Mouse (Mus musculus) G1E (cell line): ENCODE data around the gene AC134908.4.

Experiments used
- CTCF ChIP-seq: IDR thresholded peaks from 2 replicates; pipeline ENCODE4 v1.5.1; 2012; ENCODE audit warnings: low read depth, low read length, inconsistent platforms, mixed read lengths
- GATA1 ChIP-seq: IDR thresholded peaks from 2 replicates; pipeline ENCODE4 v1.6.1; 2012; ENCODE audit warnings: borderline replicate concordance, low read length, inconsistent platforms, mixed read lengths
- POLR2AphosphoS5 ChIP-seq: IDR thresholded peaks from 2 replicates; pipeline ENCODE4 v1.6.1; 2012; ENCODE audit warnings: low read depth, low read length, inconsistent platforms; ENCODE audit not compliant: insufficient replicate concordance

GRCm38 (mm10) chr17:25833291-25833663, 37.8 kb upstream of the AC134908.4 start, which contains the start of gene Stub1:
- TF ChIP-seq CTCF (no peak), POLR2AphosphoS5 (no peak), GATA1 (no peak)
